Mouse (Mus musculus) neural tube, embryonic 13.5 days (tissue): ENCODE data around the gene Olfr832. TPM values are rescaled to one million over a fixed set of nuclear protein-coding genes. Genes with fewer than 3 reads are reported as not detected.
"Not testable (repeated sequence)": the region's sequence is repeated elsewhere in the genome, so short reads cannot be mapped to it uniquely, and the experiment has no call there.

ENCODE experiments used
- ATAC-seq: fragments of 200-750 bp; cut with Nextera tagmentation; 2 replicates; pipeline ENCODE4 v1.8.0; 2017; ENCODE audit warnings: low read depth, mild to moderate bottlenecking, moderate TSS enrichment, moderate library complexity
- H3K27ac ChIP-seq: fragments of 300-500 bp; sonication (generic); replicated peaks from 2 replicates; pipeline ENCODE4 v1.5.1; 2015; ENCODE audit warnings: moderate library complexity, mild to moderate bottlenecking, inconsistent platforms
- H3K27me3 ChIP-seq: fragments of 300-500 bp; sonication (generic); 2 replicates; pipeline ENCODE4 v1.6.1; 2015; ENCODE audit warnings: mild to moderate bottlenecking, inconsistent platforms
- H3K36me3 ChIP-seq: fragments of 300-500 bp; sonication (generic); 2 replicates; pipeline ENCODE4 v1.6.1; 2015; ENCODE audit warnings: mild to moderate bottlenecking, inconsistent platforms
- H3K4me1 ChIP-seq: fragments of 300-500 bp; sonication (generic); replicated peaks from 2 replicates; pipeline ENCODE4 v1.6.1; 2015; ENCODE audit warnings: inconsistent platforms
- H3K4me2 ChIP-seq: fragments of 300-500 bp; sonication (generic); 2 replicates; pipeline ENCODE4 v1.6.1; 2015; ENCODE audit warnings: inconsistent platforms, mild to moderate bottlenecking, moderate library complexity
- H3K4me3 ChIP-seq: fragments of 300-500 bp; sonication (generic); 2 replicates; pipeline ENCODE4 v1.5.1; 2015; ENCODE audit warnings: mild to moderate bottlenecking, inconsistent platforms
- H3K9ac ChIP-seq: fragments of 300-500 bp; sonication (generic); 2 replicates; pipeline ENCODE4 v1.6.1; 2015; ENCODE audit warnings: moderate library complexity, mild to moderate bottlenecking, inconsistent platforms
- H3K9me3 ChIP-seq: fragments of 300-500 bp; sonication (generic); 2 replicates; pipeline ENCODE4 v1.6.1; 2016; ENCODE audit warnings: inconsistent platforms
- WGBS: fragments of 180-500 bp; shearing (Covaris S2); methylation state at CpG from one replicate; pipeline ENCODE4 v1.1.7; 2015; 5-methylcytosine and 5-hydroxymethylcytosine counted together
- polyA plus RNA-seq: library from polyadenylated mRNA; unstranded; fragments of >200 nt; fragmentation: Nextera tagmentation; extraction: Ambion mirVana; gene quantifications from 2 replicates; pipeline ENCODE4 v1.2.1, GENCODE M21; 2015

Gene Olfr832
- polyA plus RNA-seq: not detected in 2 replicates

DNA sequence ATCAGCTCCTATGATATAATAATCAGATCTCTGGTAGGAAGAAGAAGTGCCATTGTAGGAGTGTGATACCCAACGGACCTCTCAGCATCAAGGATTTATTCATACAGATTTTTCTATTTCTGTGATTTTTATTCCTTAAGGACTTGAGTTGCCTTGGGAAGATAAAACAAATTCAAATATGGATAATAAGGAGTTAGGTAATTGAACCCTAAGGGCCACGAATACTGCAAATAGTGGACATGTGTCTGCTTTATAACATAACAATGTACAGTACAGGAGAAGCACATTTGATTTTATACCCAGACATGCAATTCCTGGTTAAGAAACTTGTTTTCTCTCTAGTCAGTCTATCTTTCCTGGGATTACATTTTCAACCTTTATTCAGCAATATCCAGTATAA is at the start of gene Olfr832:
Gene Olfr832, plus strand, starts transcription at position 301 of the 400 bp plus-strand sequence.
- H3K4me3 ChIP-seq, H3K36me3 ChIP-seq, H3K9ac ChIP-seq, H3K27me3 ChIP-seq, ATAC-seq, H3K4me1 ChIP-seq, H3K4me2 ChIP-seq, H3K27ac ChIP-seq, H3K9me3 ChIP-seq: not testable (repeated sequence)
- 84% methylated on average over 2 of the region's 2 CpGs for WGBS

DNA sequence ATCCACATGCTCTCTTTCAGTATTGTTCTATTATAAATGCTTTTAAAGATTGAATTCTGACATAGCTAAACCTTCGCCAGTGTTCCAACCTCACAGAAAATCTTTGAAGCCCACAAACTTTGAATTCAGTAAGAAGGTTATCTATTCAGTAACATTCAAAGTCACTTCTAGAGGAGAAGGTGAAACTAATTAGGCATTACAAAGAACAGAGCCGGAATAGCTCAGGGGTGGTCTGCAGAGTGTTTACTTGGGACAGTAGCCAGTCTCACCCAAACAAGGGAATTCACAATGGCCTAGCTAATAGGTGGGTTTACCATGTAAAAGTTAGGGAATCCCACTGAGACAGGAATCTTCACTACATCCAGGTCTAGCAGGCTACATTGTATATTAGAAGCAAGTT is 29.2 kb upstream of the Olfr832 start:
- H3K9me3 ChIP-seq, H3K27ac ChIP-seq, H3K9ac ChIP-seq, H3K27me3 ChIP-seq, H3K4me1 ChIP-seq, H3K4me3 ChIP-seq, ATAC-seq, H3K4me2 ChIP-seq, H3K36me3 ChIP-seq: not testable (repeated sequence)
- 66% methylated on average over 2 of the region's 2 CpGs for WGBS

DNA sequence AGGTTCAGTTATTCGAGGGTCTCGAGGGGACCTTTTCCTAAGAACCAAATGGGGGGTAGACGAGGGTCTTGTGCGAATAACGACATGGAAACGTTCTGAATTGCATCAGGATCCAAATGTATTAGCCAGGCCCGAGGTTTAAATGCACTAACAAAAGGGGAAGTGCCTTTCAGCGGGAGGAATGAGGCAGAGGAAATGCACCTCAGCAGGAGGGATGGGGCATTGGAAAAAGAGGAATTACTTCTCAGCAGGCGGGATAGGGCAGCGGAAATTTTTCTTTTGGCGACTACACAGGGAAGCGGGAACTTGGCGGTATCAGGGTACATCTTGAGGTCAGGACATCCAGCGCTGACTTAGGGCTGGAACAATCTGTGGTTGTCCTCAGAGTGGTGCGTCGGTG is 9.0 kb upstream of the Olfr832 start:
- not testable (repeated sequence) for H3K9ac ChIP-seq, ATAC-seq, H3K4me2 ChIP-seq, H3K4me1 ChIP-seq, H3K27me3 ChIP-seq, H3K27ac ChIP-seq, H3K9me3 ChIP-seq, H3K36me3 ChIP-seq, H3K4me3 ChIP-seq
- 87% methylated on average over 16 of the region's 16 CpGs for WGBS

DNA sequence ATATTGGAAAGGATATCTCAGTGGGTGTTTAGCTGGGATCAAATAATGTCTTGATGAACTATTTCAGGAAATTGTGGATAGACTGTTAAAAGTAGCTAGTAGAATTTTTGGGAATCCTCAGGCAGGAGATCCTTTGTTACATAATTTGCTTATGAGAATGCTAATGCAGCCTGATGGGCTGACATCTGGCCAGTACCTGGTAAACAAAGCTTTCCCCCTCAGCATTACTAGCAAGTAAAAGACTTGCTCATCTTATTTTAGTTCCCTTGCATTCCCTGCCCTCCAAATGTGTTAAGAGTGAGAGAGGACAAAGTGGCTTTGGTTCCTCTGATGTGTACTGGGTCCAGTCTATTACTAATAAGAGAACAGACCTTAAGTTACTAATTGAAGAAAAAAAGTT is 25.1 kb downstream of the Olfr832 start:
- no peak overlapping the region for H3K27ac ChIP-seq
- H3K36me3 ChIP-seq: no peaks in the 10 kb centered on the region
- no peak overlapping the region for H3K9ac ChIP-seq
- no peaks in the 10 kb centered on the region for H3K4me1 ChIP-seq
- no peaks in the 10 kb centered on the region for H3K27me3 ChIP-seq
- no peak overlapping the region for H3K4me2 ChIP-seq
- 0 out of 2 replicates have a peak, but pooled peaks cover 6% of the 10 kb centered on the region for H3K9me3 ChIP-seq
- ATAC-seq: no peak
- no peak overlapping the region for H3K4me3 ChIP-seq

DNA sequence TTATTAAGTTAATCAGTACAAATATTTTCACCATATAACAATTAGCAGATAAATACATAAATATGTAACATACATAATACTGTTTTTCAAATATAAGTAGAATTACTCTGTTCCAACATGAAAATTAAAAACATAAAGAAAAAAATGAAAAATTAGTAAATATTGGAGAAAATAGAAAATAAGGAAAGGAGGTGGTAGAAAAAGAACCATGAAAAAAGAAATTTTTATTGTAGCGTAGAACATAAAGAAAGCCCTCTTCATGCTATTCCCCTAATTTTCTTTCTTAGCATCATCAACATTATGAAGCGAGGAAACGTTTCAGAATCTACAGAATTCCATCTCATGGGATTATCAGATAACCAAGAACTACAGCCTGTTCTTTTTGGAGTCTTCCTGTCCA is 50.8 kb downstream of the Olfr832 start, which contains the start of gene Olfr834:
Gene Olfr834, plus strand, starts transcription at position 301 of the 400 bp plus-strand sequence.
- H3K9ac ChIP-seq: no peak within 1 kb of the TSS
- peaks cover 10% of the 10 kb centered on the region; the same call in 1 of the 2 replicates for H3K9me3 ChIP-seq
- no peak within 1 kb of the TSS for H3K4me2 ChIP-seq
- no peaks in the 10 kb centered on the region for H3K4me1 ChIP-seq
- no peak for ATAC-seq
- H3K4me3 ChIP-seq: no peak within 1 kb of the TSS
- 85% methylated on average over 3 of the region's 3 CpGs for WGBS
- no peaks in the 10 kb centered on the region for H3K27me3 ChIP-seq
- H3K36me3 ChIP-seq: no peaks in the 10 kb centered on the region
- H3K27ac ChIP-seq: no peak within 1 kb of the TSS

Other genes starting within 250 kb of the Olfr832 start
- not detected in 2 replicates for gene Olfr24, start 173.1 kb upstream of the Olfr832 start, polyA plus RNA-seq
- not detected in 2 replicates for gene Olfr828, start 117.6 kb upstream of the Olfr832 start, polyA plus RNA-seq
- gene Olfr829, start 82.2 kb upstream of the Olfr832 start, polyA plus RNA-seq: not detected in 2 replicates
- not detected in 2 replicates for gene Olfr830, start 62.4 kb upstream of the Olfr832 start, polyA plus RNA-seq
- gene Olfr834, start 50.9 kb downstream of the Olfr832 start, polyA plus RNA-seq: not detected in 2 replicates
- gene Olfr835, start 95.6 kb downstream of the Olfr832 start, polyA plus RNA-seq: not detected in 2 replicates
- not detected in 2 replicates for gene Olfr836, start 183.3 kb downstream of the Olfr832 start, polyA plus RNA-seq
- gene Olfr837, start 199.2 kb downstream of the Olfr832 start, polyA plus RNA-seq: not detected in 2 replicates
- gene Olfr839-ps1, start 240.2 kb downstream of the Olfr832 start, polyA plus RNA-seq: not detected in 2 replicates